Mouse (Mus musculus): ENCODE results near the gene Sprn.

DNA sequence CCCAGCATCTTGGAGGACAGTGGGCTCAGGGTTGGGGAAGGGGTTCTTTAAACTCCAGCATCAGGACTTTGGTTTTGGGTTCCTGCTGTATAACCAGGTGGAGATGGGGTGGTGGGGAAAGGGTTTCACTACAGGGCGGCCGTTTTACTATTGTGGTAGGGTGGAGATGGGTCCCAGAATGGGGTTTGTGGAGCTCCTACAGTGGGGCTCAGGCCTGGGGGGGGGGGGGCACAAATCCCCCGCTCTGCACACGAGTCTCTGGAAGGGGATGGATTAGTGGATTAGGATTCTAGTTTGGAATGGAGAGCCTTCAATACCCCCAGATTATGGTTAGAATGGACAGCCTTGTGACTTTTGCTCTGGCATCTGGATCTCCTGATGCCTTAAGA, 854 bp downstream of the Sprn start:
- TF ChIP-seq POLR2A (IDR thresholded peaks at IDR 0.05; ENCODE audit: low read depth, low read length): no peak
- TF ChIP-seq CTCF (IDR thresholded peaks at IDR 0.05; ENCODE audit: extremely low read depth, insufficient read depth, insufficient read length, insufficient replicate concordance): no peak

Measured in spleen, adult 2 months (tissue).